Mouse (Mus musculus) layer of hippocampus, postnatal 14 days (tissue): Measurements from ENCODE around the gene Tspan32. TPM values are rescaled to one million over a fixed set of nuclear protein-coding genes. Genes with fewer than 3 reads are reported as not detected.
A peak's percentile ranks its signal among the peaks of the same experiment; 100 is the strongest.

Experiments
- DNase-seq, 2 experiments: peaks; one replicate each; pipeline ENCODE4 v3.0.0; 2021 to 2022; ENCODE audit warnings: low spot score in 2 of 2, mixed read lengths in 1 of 2
- long read RNA-seq, 2 experiments: library from polyadenylated mRNA; stranded (forward); transcript quantifications; one replicate each; pipeline ENCODE4 v2.0.0; 2021
- total RNA-seq, 2 experiments: library from RNA; stranded (reverse); gene quantifications; 2 replicates each; pipeline ENCODE4 v1.2.3; 2021

The Tspan32 gene
- under 1 TPM in 1 of 2 experiments, not detected in 1; 0.19 TPM for total RNA-seq
- long read RNA-seq, experiment 1 = 0 reads
- long read RNA-seq, experiment 2, full-length matches to known transcripts = 3 of 3 reads
- long read RNA-seq, experiment 2, partial matches to known transcripts = 0 of 3 reads
- long read RNA-seq, experiment 2, other reads (novel, unspliced or antisense) = 0 of 3 reads

DNA sequence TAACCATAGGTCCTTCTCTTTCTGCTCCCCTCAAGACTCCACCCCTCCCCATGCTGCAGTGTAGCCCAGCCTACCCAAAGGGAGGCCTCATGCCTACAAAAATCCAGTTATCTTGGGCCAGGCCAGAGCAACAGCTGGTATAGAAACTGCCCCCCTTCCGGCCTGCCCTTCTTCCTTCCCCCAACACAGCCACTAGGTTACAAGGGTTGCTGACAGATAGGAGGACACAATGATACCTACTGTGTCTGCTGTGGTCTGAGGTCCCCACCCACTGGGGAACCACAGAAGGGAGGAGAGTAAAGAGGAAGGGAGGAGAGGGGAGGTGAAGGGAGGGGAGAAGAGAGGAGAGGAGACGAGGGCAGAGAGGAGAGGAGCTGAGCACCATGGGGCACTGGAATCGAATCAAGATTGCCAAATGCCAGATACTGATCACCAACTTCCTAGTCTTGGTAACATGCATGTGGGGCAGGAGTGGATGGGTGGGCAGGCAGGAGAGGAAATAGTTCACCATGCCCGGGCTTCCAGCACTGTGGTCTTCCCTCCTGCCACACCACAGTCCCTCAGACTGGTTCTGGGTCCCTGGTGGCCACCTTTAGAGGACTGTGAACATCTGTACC lies at the start of gene Tspan32:
Gene Tspan32, plus strand, starts transcription at position 320 of the 617 bp plus-strand sequence.
- no peak for DNase-seq

DNA sequence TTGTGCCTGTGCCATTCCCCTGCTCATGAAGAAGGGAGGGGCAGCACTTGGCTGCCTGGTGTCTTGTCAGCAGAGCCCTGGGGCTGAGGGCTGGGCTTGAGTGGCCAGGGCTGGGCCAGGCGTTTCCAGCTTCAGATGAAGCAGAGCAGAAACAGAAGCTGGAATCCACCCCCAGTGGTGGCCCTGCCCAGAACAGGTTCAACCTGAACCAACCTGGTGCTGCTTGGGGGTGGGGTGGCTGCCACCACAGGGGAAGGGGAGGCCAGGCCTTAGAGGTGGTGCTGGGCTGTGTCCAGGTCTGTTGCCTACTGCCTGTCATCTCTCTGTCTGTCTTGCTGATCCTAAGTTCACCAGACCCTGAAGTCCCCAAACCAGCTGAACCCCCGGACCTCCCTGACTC lies 48.8 kb upstream of the Tspan32 start:
- no peak for DNase-seq

DNA sequence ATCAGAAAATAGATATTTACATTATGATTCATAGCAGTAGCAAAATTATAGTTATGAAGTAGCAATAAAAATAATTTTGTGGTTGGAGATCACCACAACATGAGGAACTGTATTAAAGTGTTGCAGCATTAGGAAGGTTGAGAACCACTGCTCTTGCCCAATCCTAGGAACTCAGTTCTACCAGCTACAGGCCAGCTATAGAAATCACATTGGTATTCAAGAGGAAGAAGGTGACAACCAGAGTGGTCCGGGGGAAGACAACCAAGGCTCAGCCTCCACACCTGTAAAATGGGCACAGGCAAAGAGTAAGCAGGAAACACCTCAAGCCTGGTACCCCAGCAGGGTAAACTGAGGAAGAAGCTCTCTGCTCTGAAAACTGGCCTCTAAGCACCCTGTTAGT lies 46.0 kb upstream of the Tspan32 start:
- no peak for DNase-seq

DNA sequence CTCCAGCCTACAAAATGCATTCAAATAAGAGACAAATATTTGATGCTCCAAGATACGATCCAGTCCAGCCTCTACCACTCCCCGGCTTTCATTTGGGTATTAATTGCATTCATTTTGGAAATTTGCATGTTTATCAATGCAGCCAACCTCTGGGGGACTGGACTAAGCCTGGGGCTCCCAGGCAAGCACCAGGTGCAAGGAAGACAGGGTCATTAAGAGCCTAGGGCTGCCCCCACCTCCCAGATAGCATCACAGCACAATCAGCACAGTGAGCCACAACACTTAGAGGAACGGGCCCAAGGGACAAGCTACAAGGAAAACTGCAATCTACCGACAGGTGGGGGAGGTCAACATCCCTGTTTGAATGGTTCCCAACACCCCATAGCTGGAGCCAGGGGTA lies 45.1 kb upstream of the Tspan32 start:
- DNase-seq = no peak

DNA sequence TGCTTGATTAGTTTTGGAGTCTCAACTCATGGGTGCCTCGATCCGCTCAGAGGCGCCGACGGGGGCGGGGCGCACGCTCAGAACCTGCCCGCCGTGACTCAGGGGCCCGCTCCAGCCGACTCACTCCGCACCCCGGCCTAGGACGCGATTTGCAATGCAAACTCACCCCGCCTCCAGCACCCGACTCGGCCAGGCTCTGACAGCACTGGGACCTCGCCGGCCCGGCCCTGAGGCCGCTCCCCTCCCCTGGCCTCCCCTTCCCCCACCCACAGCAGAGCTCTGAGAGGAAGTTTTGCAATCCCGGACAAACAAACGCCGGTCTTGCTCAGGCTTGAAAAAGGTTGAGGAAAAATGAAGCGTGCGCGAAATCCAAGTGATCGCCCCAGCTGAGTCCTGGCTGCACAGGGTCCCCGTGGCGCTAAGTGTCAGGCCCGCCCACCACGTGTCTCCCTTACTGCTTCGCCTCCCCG lies 37.4 kb upstream of the Tspan32 start:
- DNase-seq = no peak

DNA sequence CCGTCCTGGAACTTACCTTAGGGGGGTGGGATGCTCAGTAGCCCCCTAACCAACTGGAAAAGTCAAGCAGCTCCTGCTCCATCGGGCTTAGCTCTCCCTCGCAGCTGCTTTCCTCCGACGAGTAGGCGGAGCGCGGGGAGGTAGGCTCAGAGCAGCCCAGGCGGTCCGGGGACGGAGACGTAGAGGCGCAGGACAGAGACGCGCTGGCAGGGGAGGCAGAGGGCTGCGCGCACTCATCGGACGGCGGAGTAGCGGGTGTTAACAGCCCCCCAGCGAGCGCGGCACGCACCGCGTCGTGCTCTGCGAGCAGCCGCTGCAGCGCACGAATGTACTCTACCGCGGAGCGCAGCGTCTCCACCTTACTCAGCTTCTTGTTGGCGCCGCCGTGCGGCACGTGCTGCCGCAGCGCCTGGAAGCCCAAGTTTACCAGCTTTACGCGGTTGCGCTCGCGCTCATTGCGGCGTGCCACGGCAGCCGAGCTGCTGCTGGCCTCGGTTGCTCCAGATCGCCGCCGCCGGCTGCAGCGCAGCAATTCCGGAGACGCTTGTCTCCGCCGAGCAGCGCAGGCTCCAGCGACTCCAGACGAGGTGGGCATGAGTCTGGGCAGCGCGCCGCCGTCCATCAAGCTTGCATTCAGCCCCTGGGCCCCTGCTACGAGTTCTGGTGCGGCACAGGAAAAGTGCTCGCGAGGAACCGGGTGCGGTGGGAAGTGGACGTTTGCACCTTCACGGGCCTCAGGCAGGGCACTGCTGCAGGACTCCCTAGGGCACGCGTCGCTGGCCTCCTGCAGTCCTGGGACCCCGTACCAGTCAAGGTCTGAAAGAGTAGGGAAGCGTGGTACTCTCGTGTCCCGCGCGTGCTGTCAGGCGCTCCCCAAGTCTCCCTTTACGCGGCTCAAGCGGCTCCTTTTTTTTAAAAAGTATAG lies 36.7 kb upstream of the Tspan32 start:
- peak; percentile 47 to 50 for DNase-seq

DNA sequence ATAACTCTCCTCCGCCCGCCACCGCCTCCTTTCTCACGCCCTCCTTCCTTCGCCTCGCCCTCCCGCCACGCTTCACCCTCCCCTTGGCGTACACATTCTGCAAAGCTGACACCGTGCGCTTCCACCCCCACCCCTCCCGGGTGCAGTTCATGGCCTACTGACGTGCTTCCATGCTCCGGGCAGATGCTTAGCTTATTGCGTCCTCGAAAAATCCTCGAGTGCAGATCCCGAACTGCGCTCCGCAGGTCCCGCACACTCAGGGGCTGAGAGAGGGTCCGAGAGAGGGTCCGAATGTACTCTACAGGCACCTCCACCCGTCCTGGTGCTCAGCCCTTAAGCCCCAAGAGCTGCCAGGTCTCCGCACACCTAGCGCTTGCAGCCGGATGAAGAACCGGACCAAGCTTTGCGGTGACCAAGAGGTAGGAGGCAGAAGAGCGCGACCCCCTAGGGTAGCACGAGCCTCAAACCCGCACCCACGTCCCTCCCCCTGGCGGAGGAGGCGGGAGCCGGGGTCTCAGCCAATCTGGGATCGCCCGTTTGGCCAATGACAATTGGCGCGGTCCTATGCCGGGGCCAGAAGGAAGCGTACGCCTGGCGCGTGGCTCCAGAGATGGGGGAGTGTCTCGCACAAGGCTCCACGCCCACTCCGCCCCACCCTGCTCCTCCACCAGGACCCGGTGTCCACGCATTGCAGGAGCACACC lies 35.9 kb upstream of the Tspan32 start, which contains the start of gene Ascl2:
Gene Ascl2, minus strand, starts transcription at position 456 of the 703 bp plus-strand sequence.
- no peak for DNase-seq

DNA sequence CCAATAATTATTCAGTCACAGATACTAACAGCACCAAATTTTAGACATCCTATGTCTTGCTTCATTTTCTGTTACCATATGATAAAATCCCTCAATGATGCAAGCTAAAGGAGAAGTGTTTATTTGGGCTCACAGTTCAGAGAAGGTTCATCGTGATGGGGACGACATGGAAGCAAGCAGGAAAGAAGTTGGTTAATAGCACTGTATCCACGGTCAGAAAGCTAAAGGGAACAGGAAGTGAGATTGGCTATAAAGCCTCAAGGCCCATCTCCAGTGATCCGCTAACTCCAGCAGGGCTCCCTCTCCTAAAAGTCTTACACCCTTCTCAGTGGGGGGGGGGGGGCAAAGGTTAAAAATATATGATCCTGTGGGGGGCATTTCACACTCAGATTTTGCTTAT lies 22.9 kb upstream of the Tspan32 start:
- DNase-seq = no peak

DNA sequence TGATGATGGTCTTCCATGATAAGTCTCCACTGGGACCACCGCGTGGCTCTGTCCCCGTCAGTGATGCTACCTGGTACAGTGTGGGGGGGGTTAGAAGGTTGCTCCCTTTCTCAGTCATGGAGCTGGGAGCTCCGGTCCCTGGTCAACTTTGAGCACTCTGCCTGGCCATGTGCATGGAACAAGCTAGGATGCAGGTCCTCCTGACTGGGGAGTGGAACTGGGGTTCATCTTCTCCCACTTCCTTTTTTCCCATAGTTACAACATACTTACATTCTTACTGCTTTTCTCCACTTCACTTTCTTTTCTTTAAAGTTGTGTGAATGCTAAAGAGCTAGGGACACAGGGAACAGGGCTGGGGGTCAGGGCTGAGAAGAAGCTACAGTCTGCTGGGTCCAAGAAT lies 19.7 kb upstream of the Tspan32 start:
- DNase-seq = no peak

DNA sequence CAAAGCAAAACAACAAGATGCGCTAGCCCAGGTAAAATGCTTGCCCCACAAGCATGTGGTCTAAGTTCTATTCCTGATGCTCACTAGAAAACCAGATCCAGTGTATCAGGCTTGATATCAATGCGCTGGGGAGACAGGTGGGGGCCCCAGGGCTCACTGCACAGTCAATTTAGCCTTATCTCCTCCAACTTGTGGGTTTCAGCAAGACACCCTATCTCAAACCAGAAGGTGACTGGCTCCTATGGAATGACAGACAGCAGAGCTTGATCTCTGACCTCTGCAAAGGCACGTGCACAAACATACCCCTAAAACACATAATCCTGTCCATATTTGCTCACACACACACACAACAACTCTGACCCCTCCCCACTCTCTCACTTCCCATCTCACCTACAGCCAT lies 17.1 kb upstream of the Tspan32 start:
- no peak for DNase-seq

DNA sequence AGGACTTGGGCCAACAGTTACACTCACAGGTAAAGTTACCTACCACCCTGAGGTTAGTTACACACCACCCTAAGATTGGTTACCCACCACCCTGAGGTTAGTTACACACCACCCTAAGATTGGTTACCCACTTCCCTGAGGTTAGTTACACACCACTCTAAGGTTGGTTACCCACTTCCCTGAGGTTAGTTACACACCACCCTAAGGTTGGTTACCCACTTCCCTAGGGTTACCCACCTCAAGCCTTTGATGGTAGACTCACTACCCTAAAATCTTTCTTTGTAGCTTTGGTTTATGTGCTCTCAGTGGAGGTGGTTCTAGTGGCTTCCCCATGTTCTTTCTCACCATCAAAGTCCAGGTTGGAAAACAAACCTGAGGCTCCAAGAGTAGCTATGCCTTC lies 9.8 kb upstream of the Tspan32 start:
- no peak for DNase-seq

DNA sequence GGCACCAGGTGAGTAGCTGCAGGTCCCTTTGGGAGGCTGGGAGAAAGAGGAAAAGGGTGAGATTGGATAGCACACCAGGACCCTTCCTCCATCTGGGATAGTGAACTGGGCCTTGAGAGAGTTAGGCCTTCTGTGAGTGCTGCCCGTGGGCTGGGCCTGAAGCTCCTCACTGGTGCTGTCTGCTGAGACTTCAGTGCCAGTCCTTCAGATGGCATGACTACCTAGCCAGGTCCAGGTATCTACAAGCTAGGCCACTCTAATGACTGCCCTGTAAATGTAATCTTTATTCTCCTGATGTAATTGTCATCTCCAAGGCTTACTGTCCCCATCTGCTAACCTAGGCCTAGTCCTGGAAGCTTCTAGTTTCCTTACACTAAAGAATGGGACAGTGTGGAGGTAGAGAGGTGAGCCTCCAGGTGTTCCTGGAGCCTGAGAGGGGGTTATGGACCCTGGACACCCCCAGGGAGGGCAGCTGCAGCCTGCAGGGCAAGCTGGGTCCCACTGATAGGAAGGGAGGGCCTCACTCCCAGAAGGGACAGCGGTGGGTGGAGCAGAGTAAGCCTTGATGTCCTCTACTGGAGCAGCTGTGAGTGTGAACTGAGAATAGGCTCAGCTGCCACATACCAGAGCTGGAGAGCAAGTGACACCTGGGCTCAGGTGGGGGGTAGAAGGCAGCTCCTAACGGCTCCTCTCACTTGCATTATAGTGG lies 9.1 kb upstream of the Tspan32 start:
- DNase-seq = no peak

DNA sequence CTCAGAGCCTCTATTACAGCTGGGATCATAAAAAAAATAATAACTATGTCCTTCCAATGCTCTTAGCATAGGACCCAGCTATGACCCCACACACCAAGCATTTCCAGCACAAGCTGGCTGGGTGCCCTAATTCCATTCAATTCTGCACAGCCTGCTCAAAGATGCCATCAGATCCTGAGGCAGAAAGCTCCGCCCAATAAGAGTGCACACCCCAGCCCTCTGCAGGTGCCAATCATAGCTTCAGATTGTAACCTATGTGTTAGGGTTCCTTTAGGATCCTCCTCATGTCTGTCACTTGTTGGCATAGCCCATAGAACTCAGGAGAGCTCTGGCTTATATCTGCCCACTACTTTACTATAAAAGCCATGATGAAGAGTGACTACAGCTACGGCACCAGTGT lies 7.8 kb upstream of the Tspan32 start:
- DNase-seq = no peak

DNA sequence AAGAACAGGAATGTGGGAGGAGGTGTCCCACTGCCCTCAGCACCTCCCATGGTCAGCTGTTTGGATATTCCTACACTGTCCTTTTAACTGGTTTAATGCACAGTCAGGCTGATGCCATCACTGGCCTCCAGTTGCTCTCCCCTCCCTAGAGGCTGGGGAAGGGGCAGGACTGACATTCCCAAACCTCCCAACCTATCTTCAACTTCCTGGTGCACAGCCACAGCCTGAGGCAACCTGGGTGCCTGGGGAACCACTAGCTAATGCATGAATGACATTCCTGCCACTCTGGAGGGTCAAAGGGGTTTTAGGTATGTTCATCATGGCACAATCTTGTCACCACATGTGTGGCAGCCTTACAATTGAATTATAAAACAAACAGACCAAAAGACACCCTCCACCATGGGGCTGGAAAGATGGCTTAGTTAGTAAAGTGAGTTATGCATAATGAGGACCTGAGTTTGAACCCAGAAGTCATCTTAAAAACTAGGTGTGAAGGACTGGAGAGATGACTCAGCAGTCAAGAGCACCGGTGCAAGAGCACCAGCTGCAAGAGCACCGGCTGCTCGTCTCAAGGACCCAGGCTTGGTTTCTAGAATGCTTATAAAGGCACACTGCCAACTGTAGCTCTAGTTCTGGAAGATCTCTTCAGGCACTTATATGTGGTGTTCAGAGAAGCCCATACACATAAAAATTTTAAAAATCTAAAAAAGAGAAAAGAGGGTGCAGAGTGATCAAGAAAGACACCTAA lies 7.3 kb upstream of the Tspan32 start:
- DNase-seq = no peak

DNA sequence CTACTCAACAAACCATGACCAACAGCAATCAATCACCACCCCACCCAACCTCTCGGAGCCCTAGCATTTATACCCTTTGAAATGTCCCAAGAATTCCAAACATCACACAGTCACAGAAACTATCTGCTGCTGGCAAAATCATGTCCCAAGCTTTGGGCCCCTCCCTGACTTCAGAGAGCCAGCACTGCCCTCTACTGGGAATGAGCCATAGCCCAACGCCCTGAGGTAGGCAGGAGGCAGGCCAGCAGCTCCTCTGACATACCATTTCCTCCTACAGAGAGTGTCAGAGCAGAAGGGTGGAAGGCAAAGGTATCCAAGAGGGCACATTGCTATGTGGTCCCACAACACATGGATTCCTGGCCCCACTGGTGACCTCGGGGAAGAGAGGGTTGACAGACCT lies 2.2 kb upstream of the Tspan32 start:
- DNase-seq = no peak

DNA sequence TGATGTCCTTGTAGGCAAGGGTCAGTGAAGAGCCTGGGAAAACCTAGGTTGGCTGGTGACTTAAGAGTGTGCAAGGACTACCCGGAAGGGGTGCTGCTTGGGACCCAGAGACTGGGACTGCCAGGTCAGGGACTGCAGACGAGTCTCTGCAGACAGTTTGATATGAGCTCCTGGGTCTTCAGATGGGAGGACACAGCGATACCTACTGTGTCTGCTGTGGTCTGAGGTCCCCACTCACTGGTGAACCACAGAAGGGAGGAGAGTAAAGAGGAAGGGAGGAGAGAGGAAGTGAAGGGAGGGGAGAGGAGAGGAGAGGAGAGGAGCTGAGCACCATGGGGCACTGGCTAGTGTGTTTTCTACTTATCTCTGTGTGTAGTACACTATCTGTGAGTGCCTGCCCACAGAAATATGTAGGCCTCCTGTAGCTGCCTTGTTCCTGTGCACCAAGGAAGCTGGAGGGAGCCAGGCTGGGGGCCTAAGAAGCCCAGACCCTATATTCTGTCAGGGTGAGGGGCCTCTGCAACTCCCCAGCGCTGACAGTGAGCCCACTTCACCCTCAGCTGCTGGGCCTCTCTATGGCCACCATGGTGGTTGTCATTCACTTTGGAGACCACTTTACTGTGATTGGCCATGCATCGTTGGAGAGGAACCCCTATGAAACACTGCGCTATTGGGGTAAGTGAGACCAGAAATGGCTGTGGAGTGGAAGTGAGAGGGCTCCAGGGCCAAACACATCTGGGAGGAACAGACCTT lies 674 bp downstream of the Tspan32 start:
- no peak for DNase-seq

DNA sequence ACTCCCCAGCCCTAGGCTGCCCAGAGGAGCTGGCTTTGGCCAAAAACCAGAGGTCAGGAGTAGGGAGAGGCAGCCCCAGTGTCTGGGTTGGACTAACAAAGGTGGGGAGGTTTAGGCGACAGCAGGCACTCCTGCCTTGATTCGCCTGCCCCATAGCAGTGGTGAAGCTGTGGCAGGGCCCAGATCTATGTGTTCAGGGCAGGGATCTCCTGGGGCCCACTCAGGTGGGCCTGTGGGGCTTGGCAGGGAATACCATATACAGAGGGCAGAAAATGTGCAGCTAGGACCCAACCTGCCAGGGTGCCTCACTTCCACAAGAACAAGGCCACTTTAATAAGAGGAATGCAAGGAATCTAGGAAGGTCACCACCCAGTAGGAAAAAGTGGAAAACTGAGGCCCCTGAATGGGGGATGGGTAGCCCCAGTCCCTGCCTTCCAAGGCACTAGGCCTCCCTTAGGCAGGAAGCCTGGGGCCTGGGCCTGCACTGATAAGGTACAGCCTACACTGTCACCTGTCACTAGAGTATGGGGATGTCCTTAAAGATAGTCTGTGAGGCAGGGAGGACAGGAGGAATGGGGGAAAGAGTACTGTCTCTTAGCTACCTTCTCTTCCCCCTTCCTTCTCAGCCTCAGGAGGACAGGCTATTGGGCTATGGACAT lies 1.4 kb downstream of the Tspan32 start:
- DNase-seq = no peak

DNA sequence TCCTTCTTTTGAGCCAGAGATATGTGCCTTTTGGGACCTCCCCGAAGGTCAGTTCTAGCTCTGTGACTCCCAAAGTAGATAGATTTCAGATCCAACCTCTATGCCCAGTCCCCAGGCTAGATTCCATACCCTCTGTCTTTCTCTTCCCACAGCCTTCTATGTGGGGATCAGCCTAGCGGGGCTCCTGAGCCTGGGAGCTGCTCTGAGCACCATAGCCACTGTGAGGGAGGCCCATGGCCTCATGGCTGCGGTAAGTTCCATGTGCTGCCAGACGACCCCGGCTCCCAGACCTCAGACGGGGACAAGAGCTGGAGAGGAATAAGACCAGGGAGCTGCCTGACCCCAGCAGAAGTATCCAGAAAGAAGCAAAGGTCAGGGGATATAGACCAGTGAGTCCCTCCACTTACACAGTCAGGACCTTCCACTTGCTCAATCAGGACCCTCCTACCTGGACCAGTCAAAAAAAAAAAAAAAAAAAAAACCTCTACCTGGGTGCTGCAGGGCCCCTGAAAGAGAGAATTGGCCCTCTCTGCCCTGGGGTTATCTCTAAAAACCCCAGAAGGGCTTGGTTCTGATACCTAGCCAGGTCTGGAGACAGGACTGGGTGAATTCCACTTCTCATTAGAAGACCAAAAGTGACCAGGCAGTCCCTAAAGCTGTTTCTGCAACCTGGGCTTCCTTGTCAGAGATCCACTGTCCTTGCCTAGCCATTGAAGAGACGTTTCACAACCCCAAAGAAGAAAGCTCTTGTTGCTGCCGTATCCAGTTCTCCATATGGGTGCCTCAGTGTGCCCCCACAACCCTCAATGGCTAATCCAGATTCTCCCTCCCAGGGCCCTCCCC lies 2.1 kb downstream of the Tspan32 start:
- DNase-seq = no peak
